Mouse (Mus musculus) limb, embryonic 10.5 days (tissue): ENCODE measurements around the gene Pax7. TPM values are rescaled to one million over a fixed set of nuclear protein-coding genes. Genes with fewer than 3 reads are reported as not detected.

Experiments
- DNase-seq: peaks from one replicate; pipeline ENCODE4 v3.0.0-alpha.2; 2017; ENCODE audit warnings: low spot score
- H3K27ac ChIP-seq: fragments of 300-500 bp; sonication (generic); 2 replicates; pipeline ENCODE4 v1.5.1; 2016; ENCODE audit warnings: mild to moderate bottlenecking
- H3K27me3 ChIP-seq: fragments of 300-500 bp; sonication (generic); 2 replicates; pipeline ENCODE4 v1.6.1; 2016; ENCODE audit warnings: low read depth, mild to moderate bottlenecking; ENCODE audit not compliant: poor library complexity, severe bottlenecking
- H3K36me3 ChIP-seq: fragments of 300-500 bp; sonication (generic); 2 replicates; pipeline ENCODE4 v1.6.1; 2016; ENCODE audit warnings: mild to moderate bottlenecking, moderate library complexity
- H3K4me1 ChIP-seq: fragments of 300-500 bp; sonication (generic); 2 replicates; pipeline ENCODE4 v1.6.1; 2016
- H3K4me3 ChIP-seq: fragments of 300-500 bp; sonication (generic); 2 replicates; pipeline ENCODE4 v1.5.1; 2016; ENCODE audit warnings: mild to moderate bottlenecking, moderate library complexity
- H3K9me3 ChIP-seq: fragments of 300-500 bp; sonication (generic); replicated peaks from 2 replicates; pipeline ENCODE4 v1.6.1; 2016; ENCODE audit warnings: mild to moderate bottlenecking
- WGBS: fragments of 180-500 bp; shearing (Covaris S2); methylation state at CpG from one replicate; pipeline ENCODE4 v1.1.7; 2016; 5-methylcytosine and 5-hydroxymethylcytosine counted together
- polyA plus RNA-seq: library from polyadenylated mRNA; unstranded; fragments of >200 nt; fragmentation: Nextera tagmentation; extraction: Ambion mirVana; gene quantifications from 2 replicates; pipeline ENCODE4 v1.2.1, GENCODE M21; 2016

Gene Pax7
- polyA plus RNA-seq, 1 experiment from 2014 or later, result 0.14 TPM

DNA sequence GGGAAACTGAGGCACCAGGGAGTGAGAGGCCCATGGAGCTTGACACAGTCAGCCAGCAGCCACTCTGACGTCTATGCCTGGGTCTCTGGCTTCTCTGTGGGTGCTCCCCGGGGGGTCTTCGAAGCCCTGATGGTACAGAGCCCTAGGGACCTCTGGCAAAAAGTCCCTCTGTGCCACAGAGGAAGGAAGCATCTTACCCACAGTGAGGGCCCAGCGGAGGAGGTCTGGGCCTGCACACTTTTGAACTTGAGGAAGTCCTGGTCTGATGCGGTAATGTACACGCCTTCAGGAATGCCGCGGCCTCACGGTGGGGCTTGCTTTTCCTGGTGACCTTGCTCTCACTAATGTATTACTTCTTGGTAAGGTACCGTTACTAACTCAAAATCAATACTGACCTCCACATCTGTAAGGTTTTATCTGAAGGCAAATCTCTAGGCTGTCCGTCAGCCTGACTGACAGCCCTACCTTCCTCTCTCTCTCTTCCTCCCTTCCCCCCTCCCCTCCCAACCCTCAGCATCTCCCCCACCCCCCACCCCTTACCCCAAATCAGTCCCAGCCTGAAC is 79.1 kb downstream of the Pax7 start:
- DNase-seq, result no peak
- WGBS, result 30% methylated on average over 11 of the region's 11 CpGs
- Histone ChIP-seq H3K4me1 (peaks cover 48% of the 10 kb centered on the region), H3K27ac (0 out of 2 replicates have a peak overlapping the region, but pooled peaks have one; percentile 12), H3K27me3 (peaks cover 92% of the 10 kb centered on the region), H3K36me3 (no peaks in the 10 kb centered on the region), H3K9me3 (no peaks in the 10 kb centered on the region), H3K4me3 (no peak overlapping the region)

DNA sequence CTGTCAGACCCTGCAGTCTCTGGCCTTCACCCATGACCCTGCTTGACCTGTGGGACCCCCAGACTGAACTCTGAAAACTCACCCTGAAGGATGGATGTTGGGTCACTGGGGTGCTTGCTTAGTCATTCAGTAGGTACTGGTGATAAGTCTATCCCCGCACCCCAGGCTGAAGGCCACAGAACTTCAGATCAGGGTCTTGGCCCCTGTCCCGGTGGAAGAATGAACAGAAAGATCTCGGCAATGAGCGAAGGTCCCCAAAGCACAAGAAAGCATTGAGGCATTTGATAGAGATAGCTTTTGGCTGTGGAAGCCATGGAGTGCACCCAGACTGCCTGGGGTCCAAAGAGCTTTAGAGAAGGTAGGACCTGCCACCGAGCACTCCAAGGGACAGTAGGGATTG is 82.4 kb downstream of the Pax7 start:
- H3K27ac ChIP-seq, result no peak overlapping the region
- DNase-seq, result no peak
- H3K4me3 ChIP-seq, result no peak overlapping the region
- no peaks in the 10 kb centered on the region for H3K36me3 ChIP-seq
- WGBS, result 86% methylated on average over 5 of the region's 5 CpGs
- H3K9me3 ChIP-seq, result no peaks in the 10 kb centered on the region
- peaks cover 66% of the 10 kb centered on the region for H3K27me3 ChIP-seq
- H3K4me1 ChIP-seq, result peaks cover 40% of the 10 kb centered on the region

DNA sequence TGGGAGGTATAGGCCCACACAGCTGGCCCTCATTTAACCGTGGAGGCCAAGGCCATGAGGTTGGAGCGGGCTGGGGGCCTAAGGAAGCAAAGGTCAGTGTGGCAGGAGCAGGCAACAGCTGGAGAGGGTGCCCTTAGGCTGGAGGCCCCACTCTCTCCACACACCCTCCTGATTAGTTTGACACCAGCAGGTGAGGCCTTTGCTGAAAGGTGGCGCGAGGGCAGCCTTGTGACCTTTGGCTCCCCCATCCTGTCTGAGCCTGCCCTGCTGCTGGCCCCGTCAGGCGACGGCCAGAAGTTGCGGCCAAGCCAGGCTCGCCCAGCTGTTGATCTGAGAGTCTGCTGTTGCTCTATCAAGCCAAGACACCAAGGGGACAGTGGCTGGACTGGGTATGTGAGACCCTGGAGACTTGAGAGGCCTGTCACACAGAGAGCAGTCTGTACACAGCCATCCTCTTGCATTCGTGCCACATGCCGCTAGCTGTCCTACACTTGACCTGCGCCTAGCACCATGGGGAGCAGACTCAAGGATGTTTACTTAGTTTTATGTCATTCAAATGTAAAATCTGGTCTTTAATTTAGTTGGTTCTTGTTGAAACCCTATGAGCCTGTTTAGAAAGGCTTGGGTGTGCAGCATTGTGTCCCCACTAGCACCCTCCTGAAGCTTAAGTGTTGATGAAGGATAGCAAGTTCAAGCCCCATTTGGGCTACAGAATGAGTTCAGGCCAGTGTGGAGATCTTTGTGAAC is 86.0 kb downstream of the Pax7 start:
- Histone ChIP-seq H3K36me3 (no peaks in the 10 kb centered on the region), H3K27me3 (peaks cover 63% of the 10 kb centered on the region), H3K4me3 (no peak overlapping the region), H3K4me1 (peaks cover 37% of the 10 kb centered on the region), H3K9me3 (no peaks in the 10 kb centered on the region), H3K27ac (peak overlapping the region; percentile 50)
- 15% methylated on average over 12 of the region's 12 CpGs for WGBS
- peak; percentile 73 for DNase-seq

DNA sequence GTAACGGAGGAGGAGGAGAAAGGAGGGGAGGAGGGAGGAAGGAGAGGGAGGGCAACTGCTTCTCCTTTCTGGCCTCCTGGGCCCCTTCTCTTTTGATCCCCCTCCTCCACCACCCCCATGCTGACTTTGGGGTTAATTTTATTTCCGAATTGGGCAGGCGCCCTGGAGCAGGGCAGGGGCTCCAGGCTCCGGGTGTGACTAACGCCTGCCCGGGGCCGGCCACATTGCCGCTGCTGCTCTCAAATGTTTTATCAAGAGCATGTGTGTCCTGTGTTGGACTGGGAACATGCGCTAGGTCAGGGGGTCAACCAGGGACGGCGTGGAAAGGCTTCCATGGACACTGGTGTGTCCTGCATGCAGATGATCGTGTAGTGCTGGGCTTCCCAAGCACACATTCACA is 87.2 kb downstream of the Pax7 start:
- Histone ChIP-seq H3K4me3 (no peak overlapping the region), H3K27me3 (peaks cover 56% of the 10 kb centered on the region), H3K4me1 (peaks cover 37% of the 10 kb centered on the region), H3K36me3 (no peaks in the 10 kb centered on the region), H3K27ac (peak overlapping the region; percentile 50; the same call in 1 of the 2 replicates), H3K9me3 (no peaks in the 10 kb centered on the region)
- peak; percentile 63 for DNase-seq
- WGBS, result 17% methylated on average over 12 of the region's 12 CpGs

DNA sequence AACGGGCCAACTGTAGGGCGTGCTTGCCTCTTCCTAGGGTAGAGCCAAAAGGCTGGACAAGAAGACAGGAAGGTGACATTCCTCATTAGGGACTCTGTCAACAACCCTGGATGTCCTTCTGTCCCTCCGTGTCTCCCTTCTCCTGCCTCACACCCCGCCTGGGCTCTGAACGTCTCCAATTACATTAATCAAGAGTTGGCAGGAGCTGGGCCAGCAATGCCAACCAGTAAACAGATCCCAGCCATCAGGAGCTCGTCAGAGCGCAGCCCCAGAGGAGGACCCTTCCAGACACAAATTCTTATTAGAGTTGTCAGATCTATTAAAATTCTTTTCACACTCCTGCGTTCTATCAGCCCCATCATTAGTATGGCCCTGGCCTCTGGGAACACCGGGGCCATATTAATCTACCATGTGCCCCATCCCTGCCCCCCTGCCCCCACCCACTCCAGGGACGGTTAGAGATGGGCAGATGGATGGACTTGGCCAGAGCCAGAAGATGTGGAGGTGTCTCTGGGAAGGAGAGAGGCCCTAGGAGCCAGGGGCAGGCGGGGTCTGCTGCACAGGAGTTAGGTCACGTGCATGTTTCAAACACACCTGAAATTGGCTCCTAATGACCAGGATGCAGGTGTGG is 88.4 kb downstream of the Pax7 start:
- Histone ChIP-seq H3K36me3 (no peaks in the 10 kb centered on the region), H3K9me3 (no peaks in the 10 kb centered on the region), H3K27ac (no peak overlapping the region), H3K4me3 (no peak overlapping the region), H3K27me3 (peaks cover 53% of the 10 kb centered on the region), H3K4me1 (peaks cover 37% of the 10 kb centered on the region)
- 51% methylated on average over 12 of the region's 12 CpGs for WGBS
- DNase-seq, result no peak

DNA sequence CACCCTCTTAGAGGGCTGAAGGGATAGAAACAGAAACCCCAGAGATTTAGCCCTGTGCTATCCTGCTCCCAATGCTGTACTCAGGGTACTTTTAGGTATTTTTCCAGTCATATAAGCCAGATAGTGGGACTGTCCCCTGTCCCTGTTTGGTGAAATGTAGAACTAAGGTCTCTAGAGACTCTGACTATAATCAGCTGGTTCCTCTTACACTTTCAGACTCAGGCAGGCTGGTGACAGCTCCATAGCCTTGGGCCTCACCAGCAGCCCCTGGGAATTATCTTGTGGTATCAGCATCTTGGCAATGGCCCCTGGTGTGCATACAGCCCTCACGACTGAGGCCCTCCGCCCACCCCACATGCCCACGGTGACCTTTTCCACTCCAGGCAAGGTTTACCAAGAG is 89.7 kb downstream of the Pax7 start:
- Histone ChIP-seq H3K27me3 (peaks cover 59% of the 10 kb centered on the region), H3K9me3 (no peaks in the 10 kb centered on the region), H3K27ac (no peak overlapping the region), H3K4me3 (no peak overlapping the region), H3K4me1 (peaks cover 37% of the 10 kb centered on the region), H3K36me3 (no peaks in the 10 kb centered on the region)
- DNase-seq, result no peak
- whole genome bisulfite sequencing, result 82% methylated on average over 3 of the region's 3 CpGs

DNA sequence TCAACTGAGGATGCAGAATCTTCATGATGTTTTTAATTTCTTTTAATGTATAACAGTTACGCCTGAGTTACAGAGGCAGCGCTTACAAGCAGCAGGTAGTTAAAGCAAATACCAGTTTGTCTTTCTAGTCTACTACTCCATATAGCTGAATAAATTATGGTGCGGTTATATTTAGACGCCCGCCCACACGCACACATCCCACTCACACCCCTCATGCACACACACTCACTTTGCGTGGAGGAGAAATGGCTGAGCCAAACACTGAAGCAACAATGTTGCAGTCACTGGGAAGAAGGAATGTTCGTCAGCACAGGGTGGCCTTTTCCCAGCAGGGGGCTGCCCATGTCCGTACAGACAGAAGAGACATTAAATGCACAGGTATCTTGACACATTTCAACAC is 96.3 kb downstream of the Pax7 start:
- no peak for DNase-seq
- H3K9me3 ChIP-seq, result no peaks in the 10 kb centered on the region
- no peak overlapping the region for H3K27ac ChIP-seq
- H3K36me3 ChIP-seq, result no peaks in the 10 kb centered on the region
- WGBS, result 92% methylated on average over 9 of the region's 9 CpGs
- H3K4me3 ChIP-seq, result no peak overlapping the region
- no peaks in the 10 kb centered on the region for H3K4me1 ChIP-seq
- H3K27me3 ChIP-seq, result peaks cover 32% of the 10 kb centered on the region

DNA sequence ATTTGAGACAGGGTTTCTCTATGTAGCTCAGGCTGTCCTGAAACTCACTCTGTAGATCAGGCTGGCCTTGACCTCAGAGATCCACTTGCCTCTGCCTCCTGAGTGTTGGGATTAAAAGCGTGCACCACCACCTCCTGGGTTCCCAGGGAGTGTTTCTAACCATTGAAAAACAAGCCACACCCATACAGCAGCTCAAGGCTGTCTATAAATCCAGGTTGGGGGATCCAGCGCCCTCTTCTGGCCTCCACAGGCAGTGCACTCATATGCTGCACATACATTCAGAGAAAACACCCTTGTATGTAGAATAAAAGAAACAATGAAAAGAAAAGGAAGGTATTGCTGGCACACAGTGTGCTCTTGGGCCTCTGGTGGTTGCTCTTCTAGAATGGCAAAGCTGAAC is 106.2 kb downstream of the Pax7 start:
- Histone ChIP-seq H3K36me3 (no peaks in the 10 kb centered on the region), H3K27me3 (peaks cover 29% of the 10 kb centered on the region), H3K4me3 (no peak overlapping the region), H3K27ac (no peak overlapping the region), H3K9me3 (no peaks in the 10 kb centered on the region), H3K4me1 (peaks cover 15% of the 10 kb centered on the region)
- WGBS, result 53% methylated on average over 2 of the region's 2 CpGs
- DNase-seq, result no peak

DNA sequence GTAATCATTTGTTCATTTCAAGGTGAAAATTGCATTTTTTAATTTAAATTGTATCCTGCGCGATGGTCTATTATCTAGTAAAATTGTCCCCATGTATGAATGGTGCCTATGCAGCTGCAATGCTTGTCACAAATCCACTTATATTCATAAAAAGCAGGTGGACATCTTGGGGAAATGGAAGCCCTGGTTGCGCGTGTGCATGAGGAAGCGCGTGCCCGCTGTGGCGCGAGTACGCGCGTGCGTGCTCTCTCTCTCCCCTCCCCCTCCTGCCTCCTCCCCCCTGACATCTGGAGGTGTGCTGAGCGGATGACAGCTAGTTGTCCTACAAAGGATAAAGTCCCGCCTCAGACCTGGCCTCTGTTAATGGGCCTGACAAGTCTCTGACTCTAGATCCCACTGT is 107.9 kb downstream of the Pax7 start:
- H3K9me3 ChIP-seq, result no peaks in the 10 kb centered on the region
- peaks cover 15% of the 10 kb centered on the region for H3K4me1 ChIP-seq
- 63% methylated on average over 15 of the region's 15 CpGs for WGBS
- H3K27ac ChIP-seq, result no peak overlapping the region
- H3K36me3 ChIP-seq, result no peaks in the 10 kb centered on the region
- H3K4me3 ChIP-seq, result no peak overlapping the region
- H3K27me3 ChIP-seq, result peaks cover 29% of the 10 kb centered on the region
- no peak for DNase-seq

DNA sequence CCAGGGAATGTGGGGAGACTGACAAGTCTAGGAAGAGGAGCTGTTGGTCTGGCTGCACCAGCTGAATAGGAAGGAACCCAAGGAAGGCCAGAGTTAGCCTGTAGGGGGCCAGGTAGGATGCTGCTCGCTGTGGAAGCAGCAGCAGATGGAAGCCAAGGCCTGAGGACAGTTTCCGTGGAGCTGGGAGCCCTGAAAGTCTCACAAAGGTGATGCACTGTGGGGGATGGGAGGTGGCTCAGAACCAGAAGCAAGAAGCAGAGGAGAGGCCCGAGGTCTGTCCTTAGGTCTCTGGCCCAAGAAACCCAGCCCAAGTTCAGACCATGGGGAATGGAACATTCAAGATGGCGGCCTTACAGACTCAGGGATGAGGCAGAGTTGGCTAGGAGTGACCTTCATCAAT is 109.0 kb downstream of the Pax7 start:
- Histone ChIP-seq H3K27ac (no peak overlapping the region), H3K36me3 (no peaks in the 10 kb centered on the region), H3K4me1 (peaks cover 15% of the 10 kb centered on the region), H3K9me3 (no peaks in the 10 kb centered on the region), H3K27me3 (peaks cover 29% of the 10 kb centered on the region), H3K4me3 (no peak overlapping the region)
- WGBS, result 61% methylated on average over 4 of the region's 4 CpGs
- DNase-seq, result no peak

DNA sequence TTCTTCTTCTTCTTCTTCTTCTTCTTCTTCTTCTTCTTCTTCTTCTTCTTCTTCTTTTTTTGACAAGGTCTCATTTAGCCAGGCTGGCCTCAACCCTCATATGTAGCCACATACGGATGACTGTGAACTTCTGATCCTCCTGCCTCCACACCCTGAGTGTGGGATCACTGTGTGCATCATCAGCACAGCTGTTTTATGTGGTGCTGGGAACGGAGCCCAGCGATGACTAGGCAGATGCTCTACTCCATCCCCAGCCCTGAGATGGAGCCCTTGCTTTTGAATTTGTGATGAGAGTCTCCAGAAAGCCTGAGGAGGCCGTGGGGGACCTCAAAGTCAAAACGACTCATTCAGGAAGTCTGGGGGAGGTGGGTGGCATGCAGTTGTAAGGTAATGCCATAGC is 114.3 kb downstream of the Pax7 start:
- DNase-seq, result no peak
- H3K9me3 ChIP-seq, result no peaks in the 10 kb centered on the region
- peaks cover 22% of the 10 kb centered on the region for H3K4me1 ChIP-seq
- H3K4me3 ChIP-seq, result no peak overlapping the region
- no peak overlapping the region for H3K27ac ChIP-seq
- H3K27me3 ChIP-seq, result peaks cover 22% of the 10 kb centered on the region
- no peaks in the 10 kb centered on the region for H3K36me3 ChIP-seq
- WGBS, result 86% methylated on average over 5 of the region's 5 CpGs

DNA sequence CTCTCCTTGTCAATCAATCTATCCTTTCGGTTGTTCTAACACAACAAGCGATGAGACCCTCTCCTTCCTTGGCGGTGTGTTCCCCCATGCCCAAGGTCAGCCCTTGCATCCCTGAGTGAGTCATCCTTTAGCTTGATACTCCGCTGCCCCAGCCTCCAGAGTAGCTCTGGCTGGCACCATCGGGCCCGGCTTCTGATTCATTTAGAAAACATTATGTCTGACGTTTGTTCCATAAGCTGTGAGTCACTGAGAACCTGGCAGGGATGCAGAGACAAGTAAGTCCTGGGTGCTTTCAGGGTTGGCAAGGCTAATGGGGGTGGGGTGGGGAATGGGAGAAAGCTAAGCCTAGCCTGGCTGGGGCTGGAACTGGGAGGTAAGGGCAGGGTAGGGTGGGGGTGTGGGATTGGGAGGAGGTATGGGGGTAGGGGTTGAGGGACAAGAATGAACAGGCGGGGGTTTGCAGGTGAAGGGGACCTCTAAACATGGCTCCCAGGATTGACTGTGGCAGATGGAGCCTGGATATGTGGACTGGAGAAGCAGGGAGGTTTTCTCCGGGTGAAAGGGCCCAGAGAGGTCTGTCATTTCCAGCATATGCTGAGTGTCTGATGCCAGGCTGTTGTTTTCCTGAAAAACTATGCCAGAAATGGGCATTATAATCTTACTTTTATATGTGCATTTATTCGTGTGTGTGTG is 116.7 kb downstream of the Pax7 start:
- Histone ChIP-seq H3K27me3 (peaks cover 27% of the 10 kb centered on the region; the same call in 1 of the 2 replicates), H3K4me3 (no peak overlapping the region), H3K9me3 (no peaks in the 10 kb centered on the region), H3K36me3 (no peaks in the 10 kb centered on the region), H3K27ac (0 out of 2 replicates have a peak overlapping the region, but pooled peaks have one; percentile 11), H3K4me1 (peaks cover 22% of the 10 kb centered on the region)
- no peak for DNase-seq
- 89% methylated on average over 10 of the region's 10 CpGs for WGBS
